Mouse (Mus musculus) heart, postnatal 0 days (tissue): ENCODE results near the gene Txlng. TPM values are rescaled to one million over a fixed set of nuclear protein-coding genes. Genes with fewer than 3 reads are reported as not detected.

Experiments
- ATAC-seq: fragments of 200-750 bp; cut with Nextera tagmentation; 2 replicates; pipeline ENCODE4 v1.8.0; 2017; ENCODE audit warnings: low read depth, moderate number of reproducible peaks, moderate library complexity; ENCODE audit not compliant: insufficient read depth
- DNase-seq: peaks from one replicate; pipeline ENCODE4 v3.0.0-alpha.2; 2016; ENCODE audit warnings: low spot score
- H3K27ac ChIP-seq: fragments of 300-500 bp; sonication (generic); 2 replicates; pipeline ENCODE4 v1.5.1; 2014; ENCODE audit warnings: low read depth, mild to moderate bottlenecking
- H3K27me3 ChIP-seq: fragments of 300-500 bp; sonication (generic); 2 replicates; pipeline ENCODE4 v1.6.1; 2014; ENCODE audit warnings: low read length, mixed read lengths; ENCODE audit not compliant: control insufficient read depth, insufficient read depth
- H3K36me3 ChIP-seq: fragments of 300-500 bp; sonication (generic); replicated peaks from 2 replicates; pipeline ENCODE4 v1.6.1; 2014; ENCODE audit warnings: low read length, mixed read lengths; ENCODE audit not compliant: control insufficient read depth, insufficient read depth
- H3K4me1 ChIP-seq: fragments of 300-500 bp; sonication (generic); 2 replicates; pipeline ENCODE4 v1.6.1; 2014; ENCODE audit warnings: antibody characterized with exemption; ENCODE audit not compliant: control insufficient read depth, insufficient read depth
- H3K4me2 ChIP-seq: fragments of 300-500 bp; sonication (generic); 2 replicates; pipeline ENCODE4 v1.6.1; 2014; ENCODE audit warnings: low read depth, mild to moderate bottlenecking, low read length, moderate library complexity
- H3K4me3 ChIP-seq: fragments of 300-500 bp; sonication (generic); 2 replicates; pipeline ENCODE4 v1.5.1; 2014; ENCODE audit warnings: low read depth, low read length
- H3K9ac ChIP-seq: fragments of 300-500 bp; sonication (generic); replicated peaks from 2 replicates; pipeline ENCODE4 v1.6.1; 2014; ENCODE audit warnings: low read depth, low read length, mixed read lengths
- H3K9me3 ChIP-seq: fragments of 300-500 bp; sonication (generic); replicated peaks from 2 replicates; pipeline ENCODE4 v1.6.1; 2016; ENCODE audit warnings: low read length; ENCODE audit not compliant: control insufficient read depth
- CTCF ChIP-seq: IDR thresholded peaks from 2 replicates; pipeline ENCODE4 v1.5.1; 2016; ENCODE audit warnings: antibody characterized with exemption, control low read depth, low read depth
- EP300 ChIP-seq: IDR thresholded peaks from 2 replicates; pipeline ENCODE4 v1.6.1; 2016; ENCODE audit warnings: antibody characterized with exemption, low read depth
- WGBS: fragments of 180-500 bp; shearing (Covaris S2); extraction: QIAGEN DNeasy Blood & Tissue Kit; methylation state at CpG from one replicate; pipeline ENCODE4 v1.1.7; 2014; 5-methylcytosine and 5-hydroxymethylcytosine counted together
- microRNA counts: library from miRNA; unstranded; fragments of <30 nt; microRNA quantifications from one replicate; lab custom pipeline; 2015
- microRNA-seq: library from miRNA; unstranded; fragments of <30 nt; microRNA quantifications from one replicate; pipeline ENCODE4, GENCODE M21; 2016
- polyA plus RNA-seq: library from polyadenylated mRNA; unstranded; fragments of >200 nt; fragmentation: Nextera tagmentation; extraction: Ambion mirVana; gene quantifications from 2 replicates; pipeline ENCODE4 v1.2.1, GENCODE M21; 2015
- total RNA-seq: library from RNA; depleted of rRNA; stranded (reverse); fragments of >200 nt; gene quantifications from 2 replicates; pipeline ENCODE4 v1.2.3, GENCODE M21; 2014; ENCODE audit warnings: low replicate concordance; rRNA removed

Gene Txlng
- total and polyA plus RNA-seq, 2 experiments from 2014 or later: 7.2 to 8.0 TPM

- peak overlapping the region; percentile 54 for H3K4me3 ChIP-seq
- no peaks in the 10 kb centered on the region for H3K27me3 ChIP-seq
- TF ChIP-seq CTCF (peak; percentile 41), EP300 (no peak)
- H3K9me3 ChIP-seq: no peaks in the 10 kb centered on the region
- DNase-seq (peak; percentile 54), ATAC-seq (peak; percentile 88)
- H3K4me2 ChIP-seq: peak overlapping the region; percentile 67
- H3K27ac ChIP-seq: peak overlapping the region; percentile 82
- 23% methylated on average over 25 of the region's 25 CpGs for WGBS
- H3K4me1 ChIP-seq: no peaks in the 10 kb centered on the region
- H3K9ac ChIP-seq: peak overlapping the region; percentile 37
- no peaks in the 10 kb centered on the region for H3K36me3 ChIP-seq
Observed at GRCm38 (mm10) chrX:162734997-162735929, 94.0 kb downstream of the Txlng start.

GRCm38 (mm10) chrX:162730031-162730430 lies 99.2 kb downstream of the Txlng start:
- ATAC-seq (no peak), DNase-seq (no peak)
- TF ChIP-seq CTCF: no peak
- no peak for TF ChIP-seq EP300
- Histone ChIP-seq H3K27ac (no peak overlapping the region), H3K4me1 (no peaks in the 10 kb centered on the region), H3K4me2 (no peak overlapping the region), H3K9ac (no peak overlapping the region), H3K9me3 (no peaks in the 10 kb centered on the region), H3K4me3 (no peak overlapping the region), H3K27me3 (no peaks in the 10 kb centered on the region), H3K36me3 (no peaks in the 10 kb centered on the region)
- 69% methylated on average over 4 of the region's 4 CpGs for WGBS

MicroRNAs encoded within 50 kb of the gene (microRNA counts, 519-probe panel; counts per million panel counts)
- not detected for microRNA mmu-miR-3473 (lab: Ali Mortazavi, UCI)

Small RNA genes within 50 kb of the gene (microRNA-seq; reads per million reads assigned to microRNA genes)
- gene Mir3473a: not detected

Other genes starting within 250 kb of the Txlng start
- 0.27 and 0.42 TPM in 2 replicates for gene Reps2, start 185.8 kb downstream of the Txlng start, total RNA-seq
- 0.07 and 0.08 TPM in 2 replicates for gene Reps2, start 185.8 kb downstream of the Txlng start, polyA plus RNA-seq
- 196 and 220 TPM in 2 replicates for gene Rbbp7, start 69.1 kb downstream of the Txlng start, total RNA-seq
- gene Rbbp7, start 69.1 kb downstream of the Txlng start, polyA plus RNA-seq: 316 and 331 TPM in 2 replicates
- 18.4 and 30.3 TPM in 2 replicates for gene Syap1, start 59.0 kb upstream of the Txlng start, total RNA-seq
- gene Syap1, start 59.0 kb upstream of the Txlng start, polyA plus RNA-seq: 27.0 and 27.5 TPM in 2 replicates
- gene Ctps2, start 71.8 kb upstream of the Txlng start, total RNA-seq: 14.3 and 30.9 TPM in 2 replicates
- 29.8 and 30.4 TPM in 2 replicates for gene Ctps2, start 71.8 kb upstream of the Txlng start, polyA plus RNA-seq
- gene S100g, start 135.1 kb upstream of the Txlng start, total RNA-seq: not detected in 2 replicates
- gene S100g, start 135.1 kb upstream of the Txlng start, polyA plus RNA-seq: 0.36 TPM in 1 of 2 replicates, not detected in the other